30 mouse cellular contexts compared by ENCODE assay signal in genomic region chr16:27002714-27003113, GRCm38 (mm10). TPM values are rescaled to one million over a fixed set of nuclear protein-coding genes. Genes with fewer than 3 reads are reported as not detected.
"Had no signal": no experiment of that assay in that cellular context is flagged by ENCODE, and none has a peak within 500 bp of the region (broad histone marks: within the 10 kb centered on the region; RNA-seq: fewer than 3 reads in every experiment).

No protein-coding gene starts in this region.

- DNase-seq: gastrocnemius, adult 2 months; gastrocnemius, postnatal 10 days; gastrocnemius, postnatal 25 days; heart, adult 18-20 months; heart, postnatal 10 days; heart, postnatal 4 days; kidney, adult 18-20 months; kidney, adult 8-10 months; kidney, postnatal 10 days; kidney, postnatal 25 days; kidney, postnatal 4 days; layer of hippocampus, adult 9-11 months had no signal

- H3K27ac ChIP-seq: gastrocnemius, adult 2 months; heart, embryonic 10.5 days; hindbrain, embryonic 10.5 days; hindbrain, embryonic 12.5 days; hindbrain, embryonic 14.5 days; intestine, embryonic 15.5 days; left cerebral cortex, adult 2 months; limb, embryonic 10.5 days; limb, embryonic 12.5 days; liver, embryonic 12.5 days had no signal

- H3K4me1 ChIP-seq: heart, embryonic 10.5 days; intestine, embryonic 15.5 days; liver, embryonic 12.5 days had no signal

- H3K36me3 ChIP-seq: heart, embryonic 10.5 days; heart, embryonic 12.5 days; hindbrain, embryonic 10.5 days; hindbrain, embryonic 12.5 days; intestine, embryonic 15.5 days; limb, embryonic 10.5 days; limb, embryonic 12.5 days; liver, embryonic 12.5 days had no signal

- ATAC-seq: hindbrain, embryonic 16.5 days; inflammation-experienced regulatory T-cells, adult 6 months; intestine, embryonic 15.5 days; intestine, postnatal 0 days; liver, embryonic 12.5 days had no signal

- H3K27me3 ChIP-seq: heart, embryonic 12.5 days; hindbrain, embryonic 12.5 days; intestine, embryonic 15.5 days; limb, embryonic 12.5 days; liver, embryonic 12.5 days had no signal

- H3K4me2 ChIP-seq: heart, embryonic 12.5 days; hindbrain, embryonic 12.5 days; hindbrain, embryonic 14.5 days; intestine, embryonic 15.5 days; limb, embryonic 12.5 days; liver, embryonic 12.5 days had no signal

- H3K4me3 ChIP-seq: gastrocnemius, adult 2 months; heart, embryonic 10.5 days; heart, embryonic 12.5 days; hindbrain, embryonic 10.5 days; hindbrain, embryonic 12.5 days; intestine, embryonic 15.5 days; left cerebral cortex, adult 2 months; limb, embryonic 10.5 days; limb, embryonic 12.5 days; liver, embryonic 12.5 days had no signal

- H3K9ac ChIP-seq: heart, embryonic 12.5 days; hindbrain, embryonic 12.5 days; hindbrain, embryonic 14.5 days; intestine, embryonic 15.5 days; limb, embryonic 12.5 days; liver, embryonic 12.5 days had no signal

- H3K9me3 ChIP-seq: heart, embryonic 10.5 days; heart, embryonic 12.5 days; hindbrain, embryonic 10.5 days; hindbrain, embryonic 12.5 days; intestine, embryonic 15.5 days; limb, embryonic 10.5 days; limb, embryonic 12.5 days; liver, embryonic 12.5 days had no signal

RNA-seq across cellular contexts. Expression of gene Gmnc, which starts 11.3 kb away (rescaled TPM):
- total RNA-seq: gastrocnemius, adult 2 months; gastrocnemius, postnatal 25 days; gastrocnemius, postnatal 4 days; granulocyte monocyte progenitor cell, adult 5-6 weeks; heart, postnatal 10 days; heart, postnatal 4 days; liver, adult 2 months had no signal
- polyA plus RNA-seq: heart, embryonic 10.5 days; heart, embryonic 12.5 days; heart, embryonic 14.5 days; inflammation-experienced regulatory T-cells, adult 6 months; intestine, postnatal 0 days; kidney, embryonic 16.5 days; limb, embryonic 10.5 days; liver, adult 2 months; liver, embryonic 12.5 days had no signal
